Mouse (Mus musculus) E14TG2a.4 (cell line): Measurements from ENCODE around the gene Map6.

Source experiments
- CTCF ChIP-seq: conservative IDR thresholded peaks from 2 replicates; pipeline ENCODE4 v1.5.1; 2014; ENCODE audit warnings: low read length
- NANOG ChIP-seq: IDR thresholded peaks from 2 replicates; pipeline ENCODE4 v1.6.1; 2014; ENCODE audit warnings: borderline replicate concordance, low read length, mixed read lengths
- POU5F1 ChIP-seq: IDR thresholded peaks from 2 replicates; pipeline ENCODE4 v1.6.1; 2014; ENCODE audit warnings: low read length, borderline replicate concordance

DNA sequence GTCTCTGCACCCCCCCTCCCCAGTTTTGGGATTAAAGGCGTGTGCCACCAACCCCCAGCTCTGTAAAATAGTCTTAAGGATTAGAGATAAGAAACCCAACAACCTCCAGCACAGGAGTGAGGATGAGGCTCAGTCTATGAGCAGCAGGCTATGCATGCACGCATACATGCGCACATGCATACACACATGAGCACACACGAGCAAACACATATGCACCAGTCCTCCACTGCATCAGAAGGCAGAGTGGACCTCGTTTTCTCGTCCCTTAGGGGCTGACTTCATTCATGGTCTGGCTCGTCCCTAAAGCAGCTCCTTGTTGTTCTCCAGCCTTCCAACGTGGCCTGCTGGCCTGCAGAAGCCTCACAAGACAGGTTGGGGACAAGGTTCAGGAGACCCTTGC, 73.5 kb downstream of the Map6 start:
- TF ChIP-seq CTCF = no peak
- no peak for TF ChIP-seq POU5F1
- no peak for TF ChIP-seq NANOG
